Comparison of ENCODE assay signal across 7 mouse cellular contexts in the genomic region with DNA sequence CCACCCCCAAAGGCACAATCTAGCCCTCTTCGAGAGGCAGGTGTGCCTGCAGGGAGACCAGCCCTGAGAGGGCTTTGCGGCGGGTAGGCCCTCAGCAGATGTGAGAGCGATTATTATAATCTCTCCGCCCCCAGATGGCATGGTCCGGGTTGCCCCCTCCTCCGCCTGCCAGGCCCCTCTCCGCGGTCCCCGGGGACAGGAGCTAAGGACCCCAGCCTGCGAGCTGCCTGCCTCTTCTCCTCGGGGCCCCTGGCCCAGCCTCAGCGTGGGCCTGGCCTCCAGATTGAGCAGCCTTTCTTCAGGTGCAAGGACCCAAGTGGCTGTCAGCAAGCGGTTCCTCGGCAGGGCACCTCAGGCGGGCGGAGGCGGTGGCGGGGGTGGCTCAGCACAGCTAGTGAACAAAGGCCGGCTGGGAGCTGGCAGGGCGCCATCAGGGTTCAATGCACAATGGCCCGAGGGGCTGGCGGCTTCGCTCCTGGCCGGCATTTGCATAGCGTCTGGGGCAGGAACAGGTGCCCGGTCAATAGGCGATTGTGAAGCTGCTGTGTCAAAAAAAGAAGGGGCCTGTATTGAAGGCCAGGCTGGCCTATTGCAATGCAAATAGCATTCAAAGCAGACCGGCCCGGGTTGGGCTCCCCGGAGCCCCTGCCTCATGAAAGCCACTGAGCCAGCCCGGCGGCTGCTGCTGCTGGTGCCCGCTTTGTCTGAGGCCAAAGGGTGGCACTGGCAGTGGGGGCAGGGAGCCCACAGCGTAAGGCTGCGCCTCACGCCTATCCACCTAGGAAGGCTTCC.
DNase-seq lines count a peak whose midpoint lies in the region; ATAC-seq and TF ChIP-seq lines count a peak whose summit lies in the region.

No protein-coding gene starts in this region.

- TF ChIP-seq POLR2A in cortical plate, adult 2 months (IDR thresholded peaks at IDR 0.05; ENCODE audit: extremely low read depth, insufficient read depth, low read length), result no peak
- TF ChIP-seq POLR2A in kidney, adult 2 months (IDR thresholded peaks at IDR 0.05; ENCODE audit: low read depth, low read length), result no peak

- ATAC-seq in midbrain, embryonic 12.5 days (ENCODE audit: low FRiP score, low read depth), result peak; percentile 93

- peak overlapping the region; percentile 73 for H3K27ac ChIP-seq in cortical plate, adult 2 months (ENCODE audit: insufficient read depth, low read length)
- H3K27ac ChIP-seq in kidney, adult 2 months (ENCODE audit: insufficient read depth, low read depth, low read length), result no peak overlapping the region
- peak overlapping the region; percentile 98 for H3K27ac ChIP-seq in midbrain, embryonic 12.5 days (replicated peaks)

- H3K4me2 ChIP-seq in midbrain, embryonic 12.5 days (replicated peaks), result peak overlapping the region; percentile 43

- H3K4me1 ChIP-seq in cortical plate, adult 2 months (ENCODE audit: control insufficient read depth, insufficient read depth, low read length), result peaks cover under 1% of the 10 kb centered on the region
- 0 out of 2 replicates have a peak, but pooled peaks cover 5% of the 10 kb centered on the region for H3K4me1 ChIP-seq in kidney, adult 2 months (ENCODE audit: control insufficient read depth, insufficient read depth, low read length)
- H3K4me1 ChIP-seq in midbrain, embryonic 12.5 days, result peaks cover 56% of the 10 kb centered on the region

- H3K4me3 ChIP-seq in cortical plate, adult 2 months (ENCODE audit: insufficient read depth, low read length), result no peak overlapping the region
- no peak overlapping the region for H3K4me3 ChIP-seq in kidney, adult 2 months (ENCODE audit: insufficient read depth, low read depth, low read length)
- H3K4me3 ChIP-seq in midbrain, embryonic 12.5 days, result peak overlapping the region; percentile 14; the same call in 1 of the 2 replicates

- no peaks in the 10 kb centered on the region for H3K9me3 ChIP-seq in midbrain, embryonic 12.5 days

- 17% methylated on average over 37 of the region's 37 CpGs for WGBS in kidney, adult 2 months
- WGBS in midbrain, embryonic 12.5 days, result 1% methylated on average over 37 of the region's 37 CpGs

- no peaks in the 10 kb centered on the region for H3K27me3 ChIP-seq in kidney, adult 2 months (replicated peaks; ENCODE audit: control insufficient read depth, insufficient read depth, low read length)
- no peaks in the 10 kb centered on the region for H3K27me3 ChIP-seq in midbrain, embryonic 12.5 days

- no peak for TF ChIP-seq CTCF in cortical plate, adult 2 months (IDR thresholded peaks at IDR 0.05; ENCODE audit: extremely low read depth, insufficient read depth, low read length)
- TF ChIP-seq CTCF in kidney, adult 2 months (conservative IDR thresholded peaks at IDR 0.05; ENCODE audit: insufficient read depth, insufficient read length, low read depth, low read length), result no peak

- no peaks in the 10 kb centered on the region for H3K36me3 ChIP-seq in kidney, adult 2 months (ENCODE audit: control insufficient read depth, insufficient read depth, low read length)
- no peaks in the 10 kb centered on the region for H3K36me3 ChIP-seq in midbrain, embryonic 12.5 days

- DNase-seq in adrenal gland, postnatal 14 days, result peak; percentile 83
- DNase-seq in gastrocnemius, postnatal 4 days (ENCODE audit: low spot score in 2 of 2), result peak; percentile 56 to 80
- peak; percentile 95 for DNase-seq in kidney, adult 2 months
- peak; percentile 94 for DNase-seq in left cerebral cortex, postnatal 4 days
- DNase-seq in spleen, postnatal 36 days (ENCODE audit: low spot score in 2 of 2), result peak; percentile 72 to 77

- peak overlapping the region; percentile 20 for H3K9ac ChIP-seq in midbrain, embryonic 12.5 days (replicated peaks)

- intact Hi-C loops in left cerebral cortex, postnatal 4 days (cut with DNase I), result no loop called here
